Mouse (Mus musculus): ENCODE measurements around the gene Egflam.

DNA sequence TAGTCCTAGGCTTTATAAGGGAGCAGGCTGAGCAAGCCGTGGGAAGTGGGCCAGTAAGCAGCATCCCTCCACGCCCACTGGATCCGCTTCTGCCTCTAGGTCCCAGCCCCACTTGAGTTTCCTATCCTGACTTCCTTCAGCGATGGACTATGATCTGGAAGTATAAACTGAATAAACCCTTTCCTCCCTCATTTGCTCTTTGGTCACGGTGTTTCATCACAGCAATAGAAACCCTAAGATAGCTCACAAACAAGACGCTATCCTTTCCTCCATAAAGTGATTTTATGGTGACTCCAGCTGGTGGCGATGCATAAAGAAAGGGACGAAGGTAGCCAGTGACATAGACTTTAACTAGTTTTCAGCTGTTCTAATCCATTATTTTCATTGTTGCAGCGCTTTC lies 134.9 kb downstream of the Egflam start:
- TF ChIP-seq MAX (IDR thresholded peaks at IDR 0.05; ENCODE audit: low read length) = no peak
- TF ChIP-seq KAT2A (IDR thresholded peaks at IDR 0.05; ENCODE audit: insufficient replicate concordance, low read length) = no peak
